In the genomic region with DNA sequence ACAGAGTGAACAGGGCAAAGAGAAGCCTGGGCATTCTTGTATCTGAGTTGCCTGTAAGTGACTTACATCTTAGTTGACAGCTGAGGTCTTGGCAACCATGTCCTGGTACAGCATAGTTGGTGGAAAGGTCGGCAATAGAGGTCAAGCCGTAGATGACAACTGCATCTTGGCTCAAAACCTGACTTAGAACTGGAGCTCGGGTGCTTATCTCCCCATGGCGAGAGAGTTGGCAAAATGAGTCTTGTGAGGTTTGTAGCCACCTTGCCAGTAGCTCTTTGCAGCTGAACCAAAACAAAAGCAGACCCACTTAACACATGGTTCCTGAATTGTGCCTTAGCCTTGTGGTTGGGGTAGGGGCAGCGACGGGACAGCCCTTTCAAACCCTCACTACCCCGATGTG, we compare ENCODE assay signal across 14 mouse cellular contexts.
"Had no signal": no experiment of that assay in that cellular context is flagged by ENCODE, and none has a peak within 500 bp of the region (broad histone marks: within the 10 kb centered on the region; RNA-seq: fewer than 3 reads in every experiment).

No protein-coding gene starts in this region.

- ATAC-seq: midbrain, embryonic 13.5 days; midbrain, embryonic 15.5 days had no signal

- H3K9ac ChIP-seq: lung, embryonic 14.5 days; midbrain, embryonic 13.5 days; midbrain, embryonic 15.5 days; neural tube, embryonic 12.5 days; stomach, embryonic 15.5 days had no signal

- H3K36me3 ChIP-seq: midbrain, embryonic 13.5 days; midbrain, embryonic 15.5 days; neural tube, embryonic 12.5 days; stomach, embryonic 15.5 days had no signal

- H3K9me3 ChIP-seq: midbrain, embryonic 13.5 days; midbrain, embryonic 15.5 days; neural tube, embryonic 12.5 days; stomach, embryonic 15.5 days had no signal

- H3K4me3 ChIP-seq: midbrain, embryonic 13.5 days; midbrain, embryonic 15.5 days; neural tube, embryonic 12.5 days; stomach, embryonic 15.5 days had no signal

- H3K4me2 ChIP-seq: lung, embryonic 14.5 days; midbrain, embryonic 11.5 days; midbrain, embryonic 13.5 days; midbrain, embryonic 15.5 days; neural tube, embryonic 12.5 days; stomach, embryonic 15.5 days had no signal

- H3K27ac ChIP-seq: midbrain, embryonic 13.5 days; midbrain, embryonic 15.5 days; neural tube, embryonic 12.5 days; stomach, embryonic 15.5 days; stomach, postnatal 0 days had no signal

- H3K27me3 ChIP-seq: midbrain, embryonic 13.5 days; midbrain, embryonic 15.5 days; neural tube, embryonic 12.5 days; stomach, embryonic 15.5 days had no signal

- H3K4me1 ChIP-seq: midbrain, embryonic 13.5 days; midbrain, embryonic 15.5 days; neural tube, embryonic 12.5 days; stomach, embryonic 15.5 days had no signal

- DNase-seq: lung, adult 18-20 months; lung, embryonic 14.5 days; lung, postnatal 10 days; lung, postnatal 4 days; right cerebral cortex, postnatal 14 days; thymus, adult 2 months; thymus, postnatal 25 days; thymus, postnatal 4 days had no signal
